Mouse (Mus musculus): ENCODE measurements around the gene Gins2.

Gins2 gene

GRCm38 (mm10) chr8:120588908-120589771 lies at the start of gene Gins2:
Gins2 (minus strand) TSS chr8:120589304.
- DNase-seq = peak; percentile 99 to 100

- DNase-seq = peak; percentile 67 to 78
Measured at GRCm38 (mm10) chr8:120634329-120634839, 45.3 kb upstream of the Gins2 start.

- DNase-seq = peak; percentile 22 to 44
Measured at GRCm38 (mm10) chr8:120633665-120634271, 44.7 kb upstream of the Gins2 start.

GRCm38 (mm10) chr8:120632969-120633664 lies 44.0 kb upstream of the Gins2 start:
- no peak for DNase-seq

DNA sequence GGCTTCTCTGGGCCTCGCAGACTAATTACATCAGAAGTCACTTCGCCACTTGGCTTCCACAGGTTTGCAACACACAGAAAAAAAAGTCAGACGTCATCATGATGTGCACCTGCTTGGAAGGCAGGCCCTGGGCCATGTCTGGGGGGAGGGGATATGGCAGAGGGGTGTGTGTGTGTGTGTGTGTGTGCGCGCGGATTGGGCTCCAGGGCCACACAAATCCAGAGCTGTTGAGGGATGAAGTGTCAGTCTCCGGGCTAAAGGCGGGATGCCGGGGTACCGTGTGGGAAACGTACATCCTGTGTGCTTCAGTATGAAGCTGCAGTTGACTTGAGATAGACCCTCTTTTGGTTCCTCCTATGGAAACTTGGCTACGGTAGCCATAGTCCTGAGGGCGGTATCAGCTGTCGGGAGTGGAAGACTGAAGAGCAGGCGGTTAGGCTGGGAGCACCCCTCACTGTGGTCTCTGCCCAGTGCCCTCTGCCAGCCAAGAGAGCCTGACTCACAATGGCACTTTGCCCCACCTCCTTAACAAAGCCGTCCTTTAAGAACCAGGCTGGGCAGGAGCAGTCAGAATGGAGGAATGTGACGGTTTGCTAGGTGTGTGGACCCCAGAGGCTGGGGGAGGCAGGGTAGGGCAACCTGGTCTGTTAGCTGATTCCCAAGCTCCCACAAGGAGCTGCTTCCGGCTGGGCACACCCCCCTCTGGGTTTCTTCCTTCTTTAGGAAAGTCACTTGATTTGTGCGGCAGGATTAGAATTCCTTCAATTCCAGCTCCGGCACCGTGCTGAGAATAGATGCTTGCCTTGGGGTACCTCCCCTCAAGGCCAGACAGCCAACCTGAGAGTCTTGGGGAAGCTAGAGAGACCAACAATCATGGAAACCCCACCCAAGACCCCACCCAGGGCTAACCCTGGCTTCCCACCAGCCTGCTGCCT lies 42.6 kb upstream of the Gins2 start:
- no peak for DNase-seq

- DNase-seq = no peak
Measured at GRCm38 (mm10) chr8:120630848-120631247, 41.7 kb upstream of the Gins2 start.

DNA sequence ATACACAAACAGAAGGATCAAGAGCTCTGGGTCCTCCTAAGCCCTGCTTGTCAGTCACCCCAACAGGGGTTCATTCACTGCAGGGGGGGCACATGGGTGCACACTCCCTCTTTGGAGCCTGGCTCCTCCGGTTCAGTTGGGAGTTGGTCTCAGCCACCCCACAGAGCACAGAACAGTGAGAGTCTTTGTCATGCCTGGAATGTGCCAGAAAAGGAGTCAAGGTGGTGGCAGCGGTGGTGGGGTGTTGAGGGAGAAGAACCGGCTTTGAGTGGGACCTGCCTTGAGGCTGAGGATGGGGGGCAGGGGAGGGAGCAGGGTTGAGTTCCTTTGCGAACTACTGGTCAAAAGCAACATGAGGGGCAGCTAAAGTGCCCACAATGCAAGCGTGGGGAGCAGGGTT lies 40.9 kb upstream of the Gins2 start:
- no peak for DNase-seq

- DNase-seq = no peak
Measured at GRCm38 (mm10) chr8:120627298-120627697, 38.2 kb upstream of the Gins2 start.

GRCm38 (mm10) chr8:120626461-120626860 lies 37.4 kb upstream of the Gins2 start:
- DNase-seq = no peak

- no peak for DNase-seq
Measured at GRCm38 (mm10) chr8:120623608-120624007, 34.5 kb upstream of the Gins2 start.

GRCm38 (mm10) chr8:120622161-120622560 lies 33.1 kb upstream of the Gins2 start:
- DNase-seq = no peak

DNA sequence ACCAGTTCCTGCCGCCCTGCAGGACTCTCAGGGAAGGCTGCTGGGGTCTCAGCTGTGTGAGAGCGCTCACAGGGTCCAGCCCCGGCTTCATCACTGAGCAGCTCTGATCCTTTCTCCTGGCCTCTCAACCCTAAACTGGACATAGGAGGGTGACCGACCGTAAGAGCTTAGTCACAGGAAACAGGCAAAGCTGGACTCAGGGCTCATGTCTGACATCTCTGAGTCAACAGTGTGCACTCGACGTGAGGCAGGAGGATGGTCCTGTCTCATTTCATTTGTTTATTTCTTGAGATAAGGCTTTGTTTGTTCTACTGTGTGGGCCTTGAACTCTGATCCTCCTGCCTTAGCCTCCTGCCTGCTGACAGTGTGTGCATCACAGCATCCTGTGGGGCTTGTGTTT lies 31.3 kb upstream of the Gins2 start:
- DNase-seq = no peak

- no peak for DNase-seq
Measured at GRCm38 (mm10) chr8:120619235-120620180, 30.4 kb upstream of the Gins2 start.

- peak; percentile 82 to 83 for DNase-seq
Measured at GRCm38 (mm10) chr8:120618110-120618509, 29.0 kb upstream of the Gins2 start.

GRCm38 (mm10) chr8:120616663-120617626 lies 27.8 kb upstream of the Gins2 start:
- DNase-seq = no peak

- DNase-seq = no peak
Measured at GRCm38 (mm10) chr8:120614491-120614890, 25.4 kb upstream of the Gins2 start.

DNA sequence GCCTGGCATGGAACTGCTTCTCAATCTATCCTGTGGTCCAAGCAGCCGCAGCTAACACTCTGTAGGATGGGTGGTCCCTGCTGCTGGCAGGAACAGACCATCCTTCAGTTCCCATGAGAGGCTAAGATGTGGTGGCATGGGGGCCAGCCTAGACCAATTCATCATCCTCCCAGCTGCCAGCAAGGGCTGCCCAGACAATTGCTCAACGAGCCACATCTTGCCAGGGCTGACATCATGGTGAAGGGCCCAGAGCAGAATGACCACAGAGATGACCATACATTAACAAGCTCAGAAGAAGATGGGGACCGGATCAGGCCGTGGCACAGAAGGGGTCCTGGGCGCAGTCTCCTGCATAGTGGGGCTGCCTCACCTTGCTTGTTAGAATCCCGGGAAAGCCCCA lies 21.7 kb upstream of the Gins2 start:
- no peak for DNase-seq

DNA sequence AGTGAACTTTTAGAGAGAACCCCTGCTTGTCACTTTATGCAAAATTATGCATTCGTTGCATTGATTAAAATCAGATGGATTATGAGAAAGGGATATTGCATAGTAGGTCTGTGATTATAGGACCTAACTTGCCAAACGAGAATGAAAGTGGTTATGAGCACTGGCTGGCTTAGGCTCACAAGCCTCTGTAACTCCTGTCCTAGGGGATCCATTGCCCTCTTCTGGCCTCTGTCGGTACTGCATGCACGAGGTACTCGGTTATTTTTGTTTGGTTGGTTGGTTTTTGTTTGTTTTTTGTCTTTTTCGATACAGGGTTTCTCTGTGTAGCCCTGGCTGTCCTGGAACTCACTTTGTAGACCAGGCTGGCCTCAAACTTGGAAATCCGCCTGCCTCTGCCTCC lies 18.8 kb upstream of the Gins2 start:
- DNase-seq = peak; percentile 90 to 91

DNA sequence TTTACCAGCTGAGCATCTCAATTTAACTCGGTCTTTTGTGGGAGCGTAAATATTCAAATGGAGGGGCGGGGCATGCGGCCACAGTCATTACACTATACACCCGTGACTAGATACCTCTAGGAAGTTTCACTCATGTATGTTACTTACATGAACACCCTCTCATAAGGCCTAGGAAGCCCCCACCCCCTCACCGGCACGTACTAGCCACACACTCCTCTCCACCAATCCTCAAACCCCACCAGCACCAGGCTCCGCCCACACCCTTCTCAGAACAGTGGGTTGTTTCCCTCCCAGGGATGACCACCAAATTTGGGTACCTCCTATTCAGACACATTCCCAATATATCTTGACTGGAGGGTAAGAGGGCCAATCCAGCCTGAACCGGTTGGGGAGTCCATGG lies 18.4 kb upstream of the Gins2 start:
- no peak for DNase-seq

- DNase-seq = peak in 1 of 2 experiments; percentile 30
Measured at GRCm38 (mm10) chr8:120602672-120603071, 13.6 kb upstream of the Gins2 start.

Measured in kidney, postnatal 4 days (tissue).